Mouse (Mus musculus): ENCODE measurements around the gene Tceal6. TPM values are rescaled to one million over a fixed set of nuclear protein-coding genes. Genes with fewer than 3 reads are reported as not detected.

Gene Tceal6
- polyA plus RNA-seq (2015; fragmentation: Nextera tagmentation; extraction: Ambion mirVana) = not detected in 2 replicates

GRCm38 (mm10) chrX:135210436-135211221, at the start of gene Tceal6:
TSS of gene Tceal6 (minus strand) at chrX:135210687.

GRCm38 (mm10) chrX:135177532-135177931, 33.0 kb downstream of the Tceal6 start, which contains the start of gene Gm15023:
TSS of gene Gm15023 (minus strand) at chrX:135177632.

Other genes starting within 250 kb of the Tceal6 start
- 0.32 TPM in 2 replicates for gene Nxf2, start 245.9 kb downstream of the Tceal6 start, polyA plus RNA-seq (2015; fragmentation: Nextera tagmentation; extraction: Ambion mirVana)
- gene Zmat1, start 201.5 kb downstream of the Tceal6 start, polyA plus RNA-seq (2015; fragmentation: Nextera tagmentation; extraction: Ambion mirVana) = 2.0 and 2.2 TPM in 2 replicates
- gene Gm15023, start 33.1 kb downstream of the Tceal6 start, polyA plus RNA-seq (2015; fragmentation: Nextera tagmentation; extraction: Ambion mirVana) = not detected in 2 replicates
- not detected in 2 replicates for gene Pramel3, start 91.6 kb upstream of the Tceal6 start, polyA plus RNA-seq (2015; fragmentation: Nextera tagmentation; extraction: Ambion mirVana)
- gene Gm5128, start 162.6 kb upstream of the Tceal6 start, polyA plus RNA-seq (2015; fragmentation: Nextera tagmentation; extraction: Ambion mirVana) = not detected in 2 replicates
- gene Gm7903, start 223.1 kb upstream of the Tceal6 start, polyA plus RNA-seq (2015; fragmentation: Nextera tagmentation; extraction: Ambion mirVana) = not detected in 2 replicates

All from spleen, postnatal 0 days (tissue).